Mouse (Mus musculus): ENCODE results near the gene Pcmtd2.
"Not testable (repeated sequence)": the region's sequence is repeated elsewhere in the genome, so short reads cannot be mapped to it uniquely, and the experiment has no call there.

Gene Pcmtd2

GRCm38 (mm10) chr2:181837372-181838292 is at the start of gene Pcmtd2:
Pcmtd2 (plus strand) TSS chr2:181837854.
- peak; percentile 80 for DNase-seq (ENCODE audit: low spot score)

DNA sequence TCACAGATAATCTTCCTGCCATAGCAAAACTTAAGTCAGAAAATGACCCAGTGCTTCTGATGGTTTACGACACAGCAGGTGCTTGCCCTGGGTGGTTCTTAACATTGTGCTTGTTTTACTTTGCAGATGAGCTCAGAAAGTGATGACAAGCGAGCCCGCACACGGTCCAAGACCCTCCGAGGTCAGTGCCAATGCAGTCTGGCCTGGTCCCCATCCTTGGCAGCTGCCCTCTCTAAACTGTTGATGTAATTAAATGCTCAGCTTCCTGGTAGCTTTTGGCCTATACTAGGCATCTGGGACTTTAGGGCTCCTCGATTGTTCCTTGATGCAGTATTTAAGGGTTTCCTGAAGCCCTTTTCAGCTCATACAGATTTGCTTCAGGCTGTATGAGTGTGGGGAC is 48.3 kb upstream of the Pcmtd2 start:
- DNase-seq (ENCODE audit: low spot score) = no peak

DNA sequence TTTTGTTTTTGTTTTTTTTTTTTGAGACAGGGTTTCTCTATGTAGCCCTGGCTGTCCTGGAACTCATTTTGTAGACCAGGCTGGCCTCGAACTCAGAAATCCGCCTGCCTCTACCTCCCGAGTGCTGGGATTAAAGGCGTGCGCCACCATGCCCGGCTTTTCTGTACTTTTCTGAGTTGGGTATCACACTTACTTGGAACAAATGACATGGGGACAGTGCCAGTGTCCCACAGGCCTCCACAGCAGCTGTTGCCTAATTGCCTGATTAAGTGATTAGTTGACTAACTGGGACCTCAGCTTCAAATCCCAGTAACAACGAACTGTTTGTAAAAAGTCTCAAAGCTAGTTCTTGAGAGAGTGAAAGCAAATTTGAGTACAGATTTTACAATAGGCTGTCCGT is 44.5 kb upstream of the Pcmtd2 start:
- DNase-seq (ENCODE audit: low spot score) = not testable (repeated sequence)

DNA sequence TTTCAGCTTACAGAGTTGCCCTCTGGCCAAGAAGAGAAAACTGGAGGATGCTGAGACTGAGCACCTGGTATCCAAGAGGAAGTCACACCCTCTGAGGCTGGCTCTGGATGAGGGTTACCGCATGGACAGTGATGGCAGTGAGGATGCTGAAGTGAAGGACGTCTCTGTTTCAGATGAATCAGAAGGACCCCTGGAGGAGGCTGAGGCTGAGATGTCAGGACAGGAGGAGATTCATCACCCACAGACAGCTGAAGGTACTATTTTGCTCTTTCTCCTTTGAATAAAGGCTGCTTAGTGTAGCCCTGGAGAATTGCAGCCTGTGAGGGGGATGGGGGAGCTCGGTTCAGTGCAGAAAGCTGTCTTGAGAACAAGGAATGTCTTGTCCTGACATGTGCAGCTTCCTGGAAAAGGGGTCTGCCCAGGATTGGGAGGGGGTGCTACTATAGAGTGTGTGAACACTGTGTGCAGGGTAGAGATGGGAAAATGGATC is 42.0 kb upstream of the Pcmtd2 start:
- DNase-seq (ENCODE audit: low spot score) = no peak

DNA sequence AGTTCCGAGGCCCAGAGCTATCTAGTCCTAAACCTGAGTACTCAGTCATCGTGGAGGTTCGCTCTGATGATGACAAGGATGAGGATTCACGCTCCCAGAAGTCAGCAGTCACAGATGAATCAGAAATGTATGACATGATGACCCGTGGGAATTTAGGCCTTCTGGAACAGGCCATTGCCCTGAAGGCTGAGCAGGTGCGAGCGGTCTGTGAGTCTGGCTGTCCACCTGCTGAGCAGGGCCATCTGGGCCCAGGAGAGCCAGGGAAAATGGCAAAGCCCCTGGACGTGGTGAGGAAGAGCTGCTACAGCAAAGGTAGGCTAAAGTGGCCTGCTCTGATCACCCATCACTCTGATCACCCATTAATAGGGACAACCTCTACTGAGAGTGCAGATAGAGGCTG is 40.0 kb upstream of the Pcmtd2 start:
- DNase-seq (ENCODE audit: low spot score) = no peak

- DNase-seq (ENCODE audit: low spot score) = no peak
Measured at GRCm38 (mm10) chr2:181829032-181829650, 8.5 kb upstream of the Pcmtd2 start.

- DNase-seq (ENCODE audit: low spot score) = no peak
Measured at GRCm38 (mm10) chr2:181832745-181833144, 4.9 kb upstream of the Pcmtd2 start.

DNA sequence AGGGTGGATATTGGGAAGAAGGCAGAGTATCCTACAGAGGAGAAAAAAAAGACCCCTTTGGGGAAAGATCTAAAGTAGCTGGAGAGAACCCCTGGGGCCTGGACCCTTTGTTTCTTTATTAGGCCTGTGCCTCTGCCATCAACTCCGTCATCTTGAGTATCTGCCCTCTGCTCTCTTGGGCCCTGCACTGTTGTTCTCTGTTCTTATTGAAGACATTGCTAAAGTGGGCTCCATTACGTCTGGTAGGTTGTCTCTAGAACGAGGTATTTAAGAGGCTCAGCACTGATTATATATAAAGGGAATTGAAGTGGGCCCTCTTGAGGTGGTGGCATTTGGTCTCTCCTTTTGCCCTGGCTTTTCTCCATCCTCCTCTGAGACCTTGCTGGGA is 633 bp downstream of the Pcmtd2 start:
- no peak for DNase-seq (ENCODE audit: low spot score)

- no peak for DNase-seq (ENCODE audit: low spot score)
Measured at GRCm38 (mm10) chr2:181845709-181846394, 8.2 kb downstream of the Pcmtd2 start.

DNA sequence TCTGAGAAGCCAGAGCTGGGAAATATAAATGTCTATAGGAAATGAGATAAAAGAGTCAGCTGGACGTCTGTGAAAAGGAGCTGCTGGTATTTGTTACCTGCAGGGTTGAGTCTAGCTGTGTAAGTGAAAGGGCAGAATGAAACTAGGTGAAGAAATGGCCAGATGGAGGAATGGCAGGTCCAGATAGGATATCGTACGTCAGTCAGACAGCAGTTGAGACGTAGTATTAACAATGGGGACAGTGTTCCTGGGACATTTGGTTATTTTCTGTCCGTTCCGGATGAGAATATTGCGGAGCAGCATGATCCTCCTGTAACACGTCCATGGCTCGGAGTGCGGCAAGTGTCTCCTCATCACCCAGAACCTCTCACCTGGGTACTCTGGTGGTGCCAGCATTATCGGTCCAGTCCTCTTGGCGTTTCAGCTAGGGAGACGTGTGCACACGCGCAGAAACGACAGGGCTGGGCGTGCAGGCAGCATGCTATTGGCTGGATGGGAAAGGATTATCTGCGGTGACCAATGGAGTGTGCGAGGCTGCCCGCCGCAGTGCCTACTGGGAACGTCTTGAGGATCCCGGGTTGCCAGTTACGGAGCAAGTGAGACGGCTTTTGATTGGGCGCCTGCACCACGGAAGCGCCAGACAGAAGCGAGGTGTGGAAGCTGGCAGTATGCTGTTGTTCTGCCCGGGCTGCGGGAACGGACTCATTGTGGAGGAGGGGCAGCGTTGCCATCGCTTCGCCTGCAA is 26.3 kb downstream of the Pcmtd2 start, which contains the start of gene Polr3k:
Polr3k (plus strand) TSS at position 547 of the 745 bp plus-strand sequence.
- DNase-seq (ENCODE audit: low spot score) = peak; percentile 92

DNA sequence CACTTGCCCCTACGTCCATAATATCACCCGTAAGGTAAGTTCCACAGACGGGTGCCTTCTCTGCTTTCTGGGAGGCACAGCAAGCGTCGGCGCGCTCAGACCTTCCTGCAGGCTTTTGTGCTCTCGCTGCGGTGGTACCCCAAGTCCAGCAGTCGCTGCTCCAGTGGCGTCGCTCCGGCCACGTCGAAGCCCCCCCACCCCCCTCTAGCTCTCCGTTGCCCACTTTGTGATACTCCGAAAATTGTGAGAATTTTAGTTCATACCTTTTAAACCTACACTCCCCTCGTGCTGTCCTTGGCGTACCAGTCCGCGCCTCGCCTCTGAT is 26.8 kb downstream of the Pcmtd2 start:
- DNase-seq (ENCODE audit: low spot score) = no peak

DNA sequence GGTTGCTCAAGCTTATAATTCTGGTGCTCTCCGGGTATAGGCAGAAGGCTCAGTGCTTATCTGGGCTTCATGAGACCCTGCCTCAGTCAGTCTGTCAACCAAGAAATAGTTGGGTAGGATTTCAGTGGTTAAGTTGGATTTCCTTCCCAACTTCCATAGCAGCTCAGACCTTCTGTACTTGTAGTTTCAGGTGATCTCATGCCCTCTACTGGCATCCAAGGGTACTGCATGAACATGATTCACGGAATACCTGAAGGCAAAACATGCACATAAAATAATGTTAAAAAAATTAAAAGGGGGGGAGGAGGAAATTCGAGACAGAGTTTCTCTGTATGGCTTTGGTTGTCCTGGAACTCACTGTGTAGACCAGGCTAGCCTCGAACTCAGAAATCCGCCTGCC is 29.3 kb downstream of the Pcmtd2 start:
- peak; percentile 83 for DNase-seq (ENCODE audit: low spot score)

GRCm38 (mm10) chr2:181871039-181871438 is 33.4 kb downstream of the Pcmtd2 start:
- DNase-seq (ENCODE audit: low spot score) = no peak

GRCm38 (mm10) chr2:181878903-181879302 is 41.2 kb downstream of the Pcmtd2 start:
- DNase-seq (ENCODE audit: low spot score) = no peak

DNA sequence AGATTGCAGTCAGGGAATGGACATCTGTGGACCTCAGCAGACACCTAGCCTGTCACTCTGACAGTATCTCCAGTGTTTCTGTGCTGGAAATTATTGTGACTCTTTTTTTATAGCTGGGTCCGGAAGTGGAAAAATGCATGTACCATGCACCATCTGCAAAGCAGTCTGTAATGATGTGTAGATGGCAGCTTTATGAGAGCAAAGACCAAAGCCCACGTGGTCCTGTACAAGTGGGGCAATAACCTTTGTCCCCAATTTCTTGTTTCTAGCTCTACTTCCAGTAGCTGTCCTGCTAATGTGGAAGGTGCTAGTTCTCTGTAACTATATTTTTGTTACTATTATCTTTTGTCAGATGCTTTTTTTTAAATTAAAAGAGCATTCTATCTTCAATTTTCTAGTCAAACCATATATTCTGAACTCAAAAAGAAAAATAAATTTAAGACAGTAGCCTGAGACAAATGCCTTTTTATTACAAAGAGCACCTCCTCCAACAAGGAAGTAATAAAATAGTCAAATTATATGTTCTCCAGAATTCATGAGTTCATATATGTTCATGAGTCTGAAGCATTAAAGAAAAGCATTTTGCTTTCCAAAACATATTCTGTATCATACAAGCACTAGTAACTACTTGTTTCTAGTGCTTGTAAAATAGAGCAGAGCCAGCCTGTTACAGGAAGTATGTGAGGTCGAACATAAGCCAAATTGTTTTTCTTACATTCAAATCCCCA is 45.5 kb downstream of the Pcmtd2 start:
- no peak for DNase-seq (ENCODE audit: low spot score)

All from layer of hippocampus, adult 9-10 months (tissue).